Mouse (Mus musculus) spleen, adult 2 months (tissue): ENCODE data around the gene Map4k3. TPM values are rescaled to one million over a fixed set of nuclear protein-coding genes. Genes with fewer than 3 reads are reported as not detected.

Source experiments
- DNase-seq, 2 experiments: peaks; one replicate each; pipeline versions ENCODE4 v3.0.0 to v3.0.0-alpha.2; 2012 to 2021; ENCODE audit warnings: low spot score in 2 of 2, low read depth in 1 of 2
- H3K27ac ChIP-seq: fragments of 200-500 bp; 2 replicates; pipeline ENCODE4 v1.5.1; 2012; ENCODE audit warnings: low read length, inconsistent platforms; ENCODE audit not compliant: insufficient read depth
- H3K27me3 ChIP-seq: fragments of 200-500 bp; 2 replicates; pipeline ENCODE4 v1.6.1; 2012; ENCODE audit warnings: mild to moderate bottlenecking, moderate library complexity, low read length, inconsistent platforms; ENCODE audit not compliant: control insufficient read depth, insufficient read depth
- H3K36me3 ChIP-seq: fragments of 200-500 bp; 2 replicates; pipeline ENCODE4 v1.6.1; 2012; ENCODE audit warnings: mild to moderate bottlenecking, low read length, inconsistent platforms; ENCODE audit not compliant: control insufficient read depth, insufficient read depth
- H3K4me1 ChIP-seq: fragments of 200-500 bp; 2 replicates; pipeline ENCODE4 v1.6.1; 2011; ENCODE audit warnings: inconsistent platforms; ENCODE audit not compliant: control insufficient read depth, insufficient read depth, insufficient read length
- H3K4me3 ChIP-seq: fragments of 200-500 bp; 2 replicates; pipeline ENCODE4 v1.5.1; 2011; ENCODE audit warnings: mild to moderate bottlenecking, inconsistent platforms; ENCODE audit not compliant: insufficient read depth, insufficient read length; ENCODE audit errors: extremely low read depth
- CTCF ChIP-seq: fragments of 200-500 bp; IDR thresholded peaks from 2 replicates; pipeline ENCODE4 v1.5.1; 2011; ENCODE audit warnings: mild to moderate bottlenecking, inconsistent platforms; ENCODE audit not compliant: insufficient read depth, insufficient read length, insufficient replicate concordance; ENCODE audit errors: extremely low read depth
- POLR2A ChIP-seq: fragments of 200-500 bp; IDR thresholded peaks from 2 replicates; pipeline ENCODE4 v1.6.1; 2011; ENCODE audit warnings: low read depth, low read length, inconsistent platforms
- WGBS: fragments of 180-500 bp; shearing (Covaris S2); methylation state at CpG from one replicate; pipeline ENCODE4 v1.1.7; 2018; 5-methylcytosine and 5-hydroxymethylcytosine counted together
- polyA plus RNA-seq: library from polyadenylated mRNA; depleted of rRNA; stranded (reverse); fragments of >200 nt; gene quantifications from 2 replicates; pipeline ENCODE4 v1.2.3, GENCODE M21; 2012

The Map4k3 gene
- polyA plus RNA-seq, 1 experiment, result 4.3 TPM

GRCm38 (mm10) chr17:80663623-80664022 is 64.7 kb downstream of the Map4k3 start:
- Histone ChIP-seq H3K27ac (no peak overlapping the region), H3K27me3 (no peaks in the 10 kb centered on the region), H3K4me3 (no peak overlapping the region), H3K36me3 (no peaks in the 10 kb centered on the region), H3K4me1 (no peaks in the 10 kb centered on the region)
- WGBS, result 90% methylated on average over 4 of the region's 4 CpGs
- TF ChIP-seq CTCF, result no peak
- TF ChIP-seq POLR2A, result no peak
- no peak for DNase-seq

- TF ChIP-seq CTCF (no peak), POLR2A (no peak)
- DNase-seq, result no peak
- 93% methylated on average over 7 of the region's 7 CpGs for WGBS
- Histone ChIP-seq H3K36me3 (no peaks in the 10 kb centered on the region), H3K4me3 (no peak overlapping the region), H3K4me1 (no peaks in the 10 kb centered on the region), H3K27ac (no peak overlapping the region), H3K27me3 (no peaks in the 10 kb centered on the region)
These were observed 65.3 kb downstream of the Map4k3 start for GRCm38 (mm10) chr17:80662836-80663620.

- no peak for DNase-seq
- Histone ChIP-seq H3K36me3 (no peaks in the 10 kb centered on the region), H3K4me1 (no peaks in the 10 kb centered on the region), H3K27me3 (no peaks in the 10 kb centered on the region), H3K27ac (no peak overlapping the region), H3K4me3 (no peak overlapping the region)
- TF ChIP-seq POLR2A, result no peak
- no peak for TF ChIP-seq CTCF
- WGBS, result 94% methylated on average over 3 of the region's 3 CpGs
These were observed 66.4 kb downstream of the Map4k3 start for GRCm38 (mm10) chr17:80661896-80662295.

GRCm38 (mm10) chr17:80660707-80661380 is 67.4 kb downstream of the Map4k3 start:
- Histone ChIP-seq H3K27me3 (no peaks in the 10 kb centered on the region), H3K4me1 (no peaks in the 10 kb centered on the region), H3K27ac (no peak overlapping the region), H3K36me3 (no peaks in the 10 kb centered on the region), H3K4me3 (no peak overlapping the region)
- TF ChIP-seq CTCF, result no peak
- no peak for TF ChIP-seq POLR2A
- DNase-seq, result no peak
- 91% methylated on average over 15 of the region's 15 CpGs for WGBS

GRCm38 (mm10) chr17:80660234-80660633 is 68.1 kb downstream of the Map4k3 start:
- 95% methylated on average over 2 of the region's 2 CpGs for WGBS
- no peaks in the 10 kb centered on the region for H3K27me3 ChIP-seq
- no peak overlapping the region for H3K4me3 ChIP-seq
- TF ChIP-seq POLR2A (no peak), CTCF (no peak)
- no peak overlapping the region for H3K27ac ChIP-seq
- DNase-seq, result no peak
- H3K4me1 ChIP-seq, result no peaks in the 10 kb centered on the region
- H3K36me3 ChIP-seq, result peaks cover 1% of the 10 kb centered on the region; the same call in 1 of the 2 replicates

- DNase-seq, result no peak
- TF ChIP-seq CTCF (no peak), POLR2A (no peak)
- Histone ChIP-seq H3K27ac (no peak overlapping the region), H3K36me3 (peaks cover 1% of the 10 kb centered on the region; the same call in 1 of the 2 replicates), H3K4me3 (no peak overlapping the region), H3K4me1 (no peaks in the 10 kb centered on the region), H3K27me3 (no peaks in the 10 kb centered on the region)
- 96% methylated on average over 5 of the region's 5 CpGs for WGBS
These were observed 68.5 kb downstream of the Map4k3 start for GRCm38 (mm10) chr17:80659821-80660220.
